Mouse (Mus musculus) ES-E14 (cell line): ENCODE results near the gene Kptn.

Experiments
- ZC3H11A ChIP-seq: IDR thresholded peaks from 2 replicates; pipeline ENCODE4 v1.6.1; 2012; ENCODE audit warnings: low read depth, mild to moderate bottlenecking, inconsistent platforms, low read length, borderline replicate concordance
- ZNF384 ChIP-seq: IDR thresholded peaks from 2 replicates; pipeline ENCODE4 v1.6.1; 2012; ENCODE audit warnings: low read depth, low read length, inconsistent platforms

DNA sequence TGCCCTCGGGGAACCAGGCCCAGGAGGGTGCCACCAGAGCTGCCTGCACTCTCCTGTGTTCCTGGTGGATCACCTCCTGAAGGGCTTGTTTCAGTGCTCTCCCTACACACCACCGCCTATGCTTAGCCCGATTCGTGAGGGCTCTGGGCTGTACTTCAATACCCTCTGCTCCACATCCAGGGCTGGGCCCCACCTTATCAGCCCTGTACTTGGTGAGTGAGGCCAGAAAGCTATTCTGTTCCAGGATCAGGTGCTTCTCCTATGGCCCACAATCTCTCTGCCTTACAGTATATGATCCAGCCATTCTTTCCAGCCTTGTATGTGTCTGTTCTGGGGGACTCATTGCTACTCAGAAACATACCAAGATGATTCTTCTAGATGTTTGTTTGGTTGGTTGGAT, 36.3 kb upstream of the Kptn start:
- no peak for TF ChIP-seq ZC3H11A
- TF ChIP-seq ZNF384, result no peak
